Mouse (Mus musculus): Measurements from ENCODE around the gene Fuca1. TPM values are rescaled to one million over a fixed set of nuclear protein-coding genes. Genes with fewer than 3 reads are reported as not detected.

Gene Fuca1
- polyA plus RNA-seq, 1 experiment = 43.5 TPM

DNA sequence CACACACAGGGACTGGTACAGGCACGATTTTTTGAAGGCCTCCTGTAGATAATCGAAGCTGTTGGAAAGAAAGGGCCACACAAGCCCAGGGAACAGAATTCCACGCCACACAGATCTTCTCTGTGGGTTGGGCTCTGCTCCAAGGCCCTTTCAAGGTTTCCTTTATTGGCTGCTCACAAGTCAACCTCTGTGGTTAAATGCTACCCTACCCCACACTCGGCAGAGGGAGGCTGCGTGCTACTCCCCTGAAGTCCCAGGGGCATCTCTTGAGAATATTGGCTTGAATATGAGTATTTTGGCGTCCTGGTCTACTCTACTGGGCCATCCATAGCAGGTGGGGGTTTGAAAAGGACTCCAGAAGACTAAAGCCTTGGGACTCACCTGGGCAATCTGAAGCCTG is 24.4 kb upstream of the Fuca1 start:
- peak overlapping the region; percentile 8; the same call in 1 of the 2 replicates for H3K27ac ChIP-seq (ENCODE audit: control insufficient read depth, insufficient read depth, low read length)
- TF ChIP-seq CTCF (IDR thresholded peaks at IDR 0.05; ENCODE audit: borderline replicate concordance, control insufficient read depth, extremely low read depth, insufficient read depth, low read length, poor library complexity) = no peak
- H3K36me3 ChIP-seq (ENCODE audit: control insufficient read depth, insufficient read depth, low read length) = no peaks in the 10 kb centered on the region
- H3K4me1 ChIP-seq (replicated peaks; ENCODE audit: control insufficient read depth, insufficient read depth, low read length) = peaks cover 35% of the 10 kb centered on the region
- no peak for DNase-seq
- WGBS = 9% methylated on average over 6 of the region's 6 CpGs
- peak overlapping the region; percentile 45 for H3K4me3 ChIP-seq (ENCODE audit: control insufficient read depth, insufficient read depth, low read length)
- no peaks in the 10 kb centered on the region for H3K27me3 ChIP-seq (ENCODE audit: control insufficient read depth, insufficient read depth, low read length)

DNA sequence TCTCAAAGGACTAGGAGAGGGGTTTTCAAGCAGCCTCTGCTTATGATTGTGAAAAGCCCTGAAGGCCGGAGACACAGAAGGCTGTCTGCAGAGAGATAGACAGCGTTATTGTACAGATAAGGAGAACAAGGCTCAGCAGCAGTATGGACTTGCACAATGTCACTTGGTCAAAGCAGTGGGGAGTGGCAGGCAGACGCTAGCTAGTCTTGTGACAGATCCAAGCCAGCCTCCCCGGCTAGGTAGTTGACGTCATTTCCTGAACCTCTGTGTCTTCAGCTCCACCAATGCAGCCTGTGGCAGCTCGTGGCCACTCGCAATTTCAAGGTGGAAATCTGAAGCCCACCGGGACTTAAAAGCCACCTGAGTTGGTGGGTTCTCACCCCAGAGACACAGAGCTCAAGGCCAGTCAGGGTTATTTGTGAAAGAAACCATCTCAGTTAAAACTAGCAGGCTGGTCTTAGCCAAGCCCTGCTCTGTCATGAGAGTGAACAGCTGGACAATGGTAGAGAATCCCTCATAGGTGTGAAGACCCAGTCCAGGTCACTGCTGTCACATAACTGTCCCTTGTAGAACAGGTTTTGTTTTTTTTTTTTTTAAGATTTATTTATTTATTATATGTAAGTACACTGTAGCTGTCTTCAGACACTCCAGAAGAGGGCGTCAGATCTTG is 22.0 kb upstream of the Fuca1 start:
- Histone ChIP-seq H3K4me3 (ENCODE audit: control insufficient read depth, insufficient read depth, low read length) (no peak overlapping the region), H3K27ac (ENCODE audit: control insufficient read depth, insufficient read depth, low read length) (peak overlapping the region; percentile 21; the same call in 1 of the 2 replicates), H3K27me3 (ENCODE audit: control insufficient read depth, insufficient read depth, low read length) (no peaks in the 10 kb centered on the region), H3K36me3 (ENCODE audit: control insufficient read depth, insufficient read depth, low read length) (no peaks in the 10 kb centered on the region), H3K4me1 (replicated peaks; ENCODE audit: control insufficient read depth, insufficient read depth, low read length) (peaks cover 40% of the 10 kb centered on the region)
- peak; percentile 61 for DNase-seq
- TF ChIP-seq POLR2A (IDR thresholded peaks at IDR 0.05; ENCODE audit: control insufficient read depth, extremely low read depth, insufficient read depth, low read length, poor library complexity) = no peak
- TF ChIP-seq CTCF (IDR thresholded peaks at IDR 0.05; ENCODE audit: borderline replicate concordance, control insufficient read depth, extremely low read depth, insufficient read depth, low read length, poor library complexity) = no peak
- WGBS = 13% methylated on average over 9 of the region's 9 CpGs

DNA sequence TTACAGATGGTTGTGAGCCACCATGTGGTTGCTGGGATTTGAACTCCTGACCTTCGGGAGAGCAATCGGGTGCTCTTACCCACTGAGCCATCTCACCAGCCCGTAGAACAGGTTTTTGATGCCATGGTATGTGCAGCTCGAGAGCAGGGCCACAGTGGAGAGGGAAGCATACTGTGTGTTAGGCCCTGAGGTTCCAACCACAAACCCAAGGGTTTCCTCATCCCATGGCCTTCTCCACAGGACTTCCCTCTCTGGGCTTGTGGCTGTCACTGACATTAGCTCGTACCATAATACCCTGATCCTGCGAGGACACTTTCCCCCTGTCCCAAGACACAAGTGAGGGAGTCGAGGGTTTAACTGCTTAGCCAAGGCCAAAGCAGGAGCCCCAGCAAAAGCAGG is 21.5 kb upstream of the Fuca1 start:
- Histone ChIP-seq H3K27ac (ENCODE audit: control insufficient read depth, insufficient read depth, low read length) (no peak overlapping the region), H3K4me3 (ENCODE audit: control insufficient read depth, insufficient read depth, low read length) (no peak overlapping the region), H3K27me3 (ENCODE audit: control insufficient read depth, insufficient read depth, low read length) (no peaks in the 10 kb centered on the region), H3K4me1 (replicated peaks; ENCODE audit: control insufficient read depth, insufficient read depth, low read length) (peaks cover 39% of the 10 kb centered on the region), H3K36me3 (ENCODE audit: control insufficient read depth, insufficient read depth, low read length) (no peaks in the 10 kb centered on the region)
- TF ChIP-seq POLR2A (IDR thresholded peaks at IDR 0.05; ENCODE audit: control insufficient read depth, extremely low read depth, insufficient read depth, low read length, poor library complexity) (no peak), CTCF (IDR thresholded peaks at IDR 0.05; ENCODE audit: borderline replicate concordance, control insufficient read depth, extremely low read depth, insufficient read depth, low read length, poor library complexity) (no peak)
- 51% methylated on average over 7 of the region's 7 CpGs for WGBS
- DNase-seq = no peak

DNA sequence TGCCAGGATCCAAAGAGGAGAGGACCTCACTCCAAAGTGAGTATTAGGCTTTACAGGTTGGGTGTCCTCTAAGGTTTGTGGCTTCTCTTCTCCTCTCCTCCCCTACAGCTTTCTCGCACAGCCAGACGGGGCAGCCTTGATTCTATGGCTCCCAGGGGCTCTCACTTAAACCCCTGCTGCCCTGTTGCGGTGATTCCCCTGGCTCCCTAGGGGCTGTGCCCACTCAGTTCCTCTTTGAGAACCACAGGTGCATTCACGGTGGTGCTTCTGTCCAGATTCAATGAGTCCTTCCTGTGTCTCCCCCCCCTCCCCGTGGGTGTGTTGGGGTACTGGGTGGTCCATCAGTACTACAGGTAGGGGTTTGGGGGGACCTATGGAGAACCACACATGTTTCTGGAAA is 20.5 kb upstream of the Fuca1 start:
- DNase-seq = no peak
- TF ChIP-seq CTCF (IDR thresholded peaks at IDR 0.05; ENCODE audit: borderline replicate concordance, control insufficient read depth, extremely low read depth, insufficient read depth, low read length, poor library complexity) = no peak
- TF ChIP-seq POLR2A (IDR thresholded peaks at IDR 0.05; ENCODE audit: control insufficient read depth, extremely low read depth, insufficient read depth, low read length, poor library complexity) = no peak
- peaks cover 31% of the 10 kb centered on the region for H3K4me1 ChIP-seq (replicated peaks; ENCODE audit: control insufficient read depth, insufficient read depth, low read length)

DNA sequence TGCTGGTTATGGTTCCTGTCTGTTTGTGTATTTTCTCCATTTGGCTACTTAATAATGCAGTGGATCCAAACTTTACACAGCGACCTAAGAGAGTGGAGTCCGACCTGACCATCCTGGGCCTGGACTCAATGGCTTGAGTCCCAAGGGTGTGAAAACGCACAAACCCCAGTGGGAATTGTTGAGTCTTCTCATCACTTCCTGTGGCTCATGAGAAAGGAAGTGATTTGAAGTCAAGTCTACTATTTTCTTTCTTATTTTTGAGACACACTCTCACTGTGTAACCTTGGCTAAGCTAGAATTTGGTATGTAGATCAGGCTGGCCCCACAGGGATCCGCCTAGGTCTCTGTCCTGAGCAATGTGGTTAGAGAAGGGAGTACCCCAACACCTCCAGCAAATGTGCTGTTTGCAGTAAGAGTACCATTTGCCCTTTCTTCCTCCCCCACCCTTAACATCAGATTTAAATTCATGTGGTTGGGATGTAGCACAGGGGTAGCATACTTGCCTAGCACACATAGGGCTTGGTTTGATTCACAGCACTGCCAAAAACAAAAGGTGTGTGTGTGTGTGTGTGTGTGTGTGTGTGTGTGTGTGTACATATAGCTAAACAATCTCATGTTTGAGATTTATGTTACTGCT is 17.8 kb upstream of the Fuca1 start:
- H3K36me3 ChIP-seq (ENCODE audit: control insufficient read depth, insufficient read depth, low read length) = no peaks in the 10 kb centered on the region
- TF ChIP-seq POLR2A (IDR thresholded peaks at IDR 0.05; ENCODE audit: control insufficient read depth, extremely low read depth, insufficient read depth, low read length, poor library complexity) (no peak), CTCF (IDR thresholded peaks at IDR 0.05; ENCODE audit: borderline replicate concordance, control insufficient read depth, extremely low read depth, insufficient read depth, low read length, poor library complexity) (no peak)
- 82% methylated on average over 4 of the region's 4 CpGs for WGBS
- no peak overlapping the region for H3K4me3 ChIP-seq (ENCODE audit: control insufficient read depth, insufficient read depth, low read length)
- DNase-seq = no peak
- peak overlapping the region; percentile 35; the same call in 1 of the 2 replicates for H3K27ac ChIP-seq (ENCODE audit: control insufficient read depth, insufficient read depth, low read length)
- H3K4me1 ChIP-seq (replicated peaks; ENCODE audit: control insufficient read depth, insufficient read depth, low read length) = peaks cover 12% of the 10 kb centered on the region
- H3K27me3 ChIP-seq (ENCODE audit: control insufficient read depth, insufficient read depth, low read length) = no peaks in the 10 kb centered on the region

More for the DNA sequence above, 20.5 kb upstream of the Fuca1 start:
- Histone ChIP-seq H3K36me3 (ENCODE audit: control insufficient read depth, insufficient read depth, low read length) (no peaks in the 10 kb centered on the region), H3K4me3 (ENCODE audit: control insufficient read depth, insufficient read depth, low read length) (no peak overlapping the region), H3K27ac (ENCODE audit: control insufficient read depth, insufficient read depth, low read length) (no peak overlapping the region), H3K27me3 (ENCODE audit: control insufficient read depth, insufficient read depth, low read length) (no peaks in the 10 kb centered on the region)
- WGBS = 33% methylated on average over 5 of the region's 5 CpGs

DNA sequence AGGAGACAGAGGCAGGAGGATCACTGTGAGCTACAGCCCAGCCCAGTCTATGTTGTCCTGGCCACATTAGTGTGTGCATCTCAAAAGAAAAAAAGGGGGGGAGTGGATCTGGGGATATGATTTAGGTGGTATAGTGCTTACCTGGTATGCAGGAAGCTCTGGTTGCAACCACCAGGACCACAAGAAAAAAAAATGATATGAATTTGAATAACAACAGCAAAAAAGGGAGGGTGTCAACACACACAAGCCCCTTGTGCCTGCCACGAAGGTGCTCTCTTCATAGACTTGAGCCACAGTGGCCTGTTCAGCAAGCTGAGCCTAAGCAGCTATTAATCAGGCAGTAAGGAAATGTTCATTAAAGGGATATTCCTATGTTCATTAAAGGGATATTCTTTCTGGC is 15.7 kb upstream of the Fuca1 start:
- H3K27ac ChIP-seq (ENCODE audit: control insufficient read depth, insufficient read depth, low read length) = no peak overlapping the region
- H3K36me3 ChIP-seq (ENCODE audit: control insufficient read depth, insufficient read depth, low read length) = no peaks in the 10 kb centered on the region
- WGBS = 17% methylated on average over 1 of the region's 1 CpGs
- no peak overlapping the region for H3K4me3 ChIP-seq (ENCODE audit: control insufficient read depth, insufficient read depth, low read length)
- DNase-seq = no peak
- no peaks in the 10 kb centered on the region for H3K27me3 ChIP-seq (ENCODE audit: control insufficient read depth, insufficient read depth, low read length)
- TF ChIP-seq CTCF (IDR thresholded peaks at IDR 0.05; ENCODE audit: borderline replicate concordance, control insufficient read depth, extremely low read depth, insufficient read depth, low read length, poor library complexity) (no peak), POLR2A (IDR thresholded peaks at IDR 0.05; ENCODE audit: control insufficient read depth, extremely low read depth, insufficient read depth, low read length, poor library complexity) (no peak)
- H3K4me1 ChIP-seq (replicated peaks; ENCODE audit: control insufficient read depth, insufficient read depth, low read length) = peaks cover 5% of the 10 kb centered on the region; the same call in 1 of the 2 replicates
